Mouse (Mus musculus) lung, postnatal 4 days (tissue): ENCODE results near the gene Dstn.

ENCODE experiments used
- DNase-seq, 2 experiments: peaks; one replicate each; pipeline ENCODE4 v3.0.0; 2021

Gene Dstn

GRCm38 (mm10) chr2:143962192-143962591 lies 47.1 kb downstream of the Dstn start:
- no peak for DNase-seq

DNA sequence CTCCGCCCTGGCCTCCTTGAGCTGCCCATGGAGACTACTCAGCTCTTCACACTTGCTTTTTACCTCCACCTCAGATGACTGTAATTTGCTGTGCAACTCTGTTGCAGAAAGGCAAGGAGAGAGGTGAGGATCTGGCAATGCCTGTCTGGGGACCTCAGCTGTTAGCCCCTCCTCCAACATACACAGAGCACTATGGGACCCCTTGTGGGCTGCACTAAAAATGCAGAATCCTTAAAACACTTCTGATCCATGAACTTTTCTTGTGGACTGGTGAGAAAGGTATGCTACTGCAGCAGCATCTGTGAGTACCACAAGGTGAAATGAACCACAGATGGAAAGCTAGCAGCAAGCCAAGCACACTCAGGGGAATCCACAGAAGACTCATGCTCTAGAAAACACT lies 48.2 kb downstream of the Dstn start:
- DNase-seq, result no peak

- DNase-seq, result no peak
Measured at GRCm38 (mm10) chr2:143969260-143969659, 54.1 kb downstream of the Dstn start.

DNA sequence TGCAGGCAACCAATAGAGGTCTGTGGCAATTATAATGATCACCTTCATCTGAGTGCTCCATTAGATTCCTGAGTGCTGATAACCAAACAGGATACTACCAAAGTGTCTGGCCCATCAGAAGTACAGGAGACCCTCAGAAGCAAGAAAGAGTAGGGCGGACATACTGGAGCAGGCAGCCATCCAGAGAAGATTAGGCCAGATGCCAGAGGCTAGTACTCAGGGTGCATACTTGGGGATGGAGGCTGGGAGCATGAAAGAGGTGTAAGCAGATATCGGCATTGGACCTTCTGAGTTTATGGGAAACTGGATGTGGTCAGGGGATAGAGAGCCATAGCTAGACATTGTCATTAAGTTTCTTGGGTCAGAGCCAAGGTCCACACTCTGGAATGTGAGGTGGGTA lies 55.7 kb downstream of the Dstn start:
- DNase-seq, result no peak

DNA sequence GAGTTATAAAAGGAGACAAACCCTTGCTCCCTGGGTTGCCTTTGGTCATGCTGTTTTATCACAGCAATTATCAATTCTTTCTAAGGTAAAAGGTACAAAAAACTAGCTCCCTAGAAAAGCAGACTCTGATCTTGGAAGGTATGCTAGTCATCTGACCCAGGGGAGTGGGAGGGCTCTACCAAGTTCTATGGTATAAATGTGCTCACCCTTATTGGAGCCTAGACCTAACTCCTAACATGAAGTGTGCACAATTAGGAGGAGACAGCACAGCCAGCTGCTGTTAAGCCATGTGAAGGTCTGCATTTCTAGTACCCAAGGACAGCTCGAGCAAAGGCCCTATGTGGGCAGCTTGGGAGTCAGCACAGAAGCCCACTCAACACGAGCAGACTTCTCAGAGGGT lies 56.8 kb downstream of the Dstn start:
- DNase-seq, result no peak

GRCm38 (mm10) chr2:143973161-143973560 lies 58.0 kb downstream of the Dstn start:
- DNase-seq, result no peak

- no peak for DNase-seq
Measured at GRCm38 (mm10) chr2:143975146-143975649, 60.1 kb downstream of the Dstn start.

- DNase-seq, result peak in 1 of 2 experiments; percentile 38
Measured at GRCm38 (mm10) chr2:143978444-143979147, 63.5 kb downstream of the Dstn start.

DNA sequence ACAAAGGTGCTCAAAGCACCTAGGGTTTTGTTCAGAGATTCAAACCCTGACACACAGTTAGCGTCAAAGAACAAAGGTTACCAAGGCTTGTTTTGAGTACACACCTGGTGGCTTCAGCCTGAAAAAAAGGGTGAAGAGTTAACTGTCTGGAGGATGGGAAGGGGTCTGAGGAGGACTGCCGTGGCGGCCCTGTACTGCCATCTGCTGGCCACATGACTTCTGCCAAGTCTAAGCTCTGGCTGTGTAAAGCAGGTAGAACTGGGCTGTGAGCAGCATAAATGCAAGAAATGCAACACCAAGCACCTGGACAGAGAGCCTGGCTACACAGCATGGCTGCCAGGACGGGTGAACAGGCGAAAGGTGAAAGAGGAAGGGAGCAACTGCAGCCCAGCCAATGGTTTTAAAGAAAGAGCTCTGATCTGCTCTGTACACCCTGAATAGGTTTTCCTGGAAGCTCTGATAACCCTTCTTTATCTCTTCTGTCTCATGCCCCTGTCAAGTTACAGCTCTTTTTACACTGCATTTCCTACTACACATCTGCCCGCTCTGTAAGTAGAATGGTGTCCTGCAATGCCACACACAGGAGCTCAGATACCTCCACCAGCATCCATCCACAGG lies 65.8 kb downstream of the Dstn start:
- DNase-seq, result peak; percentile 53 to 72

DNA sequence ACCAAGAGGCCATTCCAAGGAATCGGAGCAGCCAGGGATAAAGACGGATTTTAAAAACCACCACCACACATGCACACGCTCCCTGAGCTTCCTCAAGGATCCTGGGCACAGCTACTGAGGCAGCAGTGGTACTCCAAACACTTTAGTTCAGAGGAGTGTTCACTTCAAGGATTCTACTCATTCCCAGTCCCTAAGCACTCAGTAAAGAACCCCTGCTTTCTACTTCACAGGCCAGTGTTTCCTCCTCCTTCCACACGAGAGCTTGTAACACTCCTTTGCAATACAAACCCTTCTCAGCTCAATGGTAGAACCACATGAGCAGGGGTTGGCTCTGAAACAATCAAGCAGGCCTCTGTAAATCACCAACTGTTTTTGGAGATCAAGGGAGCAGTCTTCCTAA lies 67.0 kb downstream of the Dstn start:
- no peak for DNase-seq

DNA sequence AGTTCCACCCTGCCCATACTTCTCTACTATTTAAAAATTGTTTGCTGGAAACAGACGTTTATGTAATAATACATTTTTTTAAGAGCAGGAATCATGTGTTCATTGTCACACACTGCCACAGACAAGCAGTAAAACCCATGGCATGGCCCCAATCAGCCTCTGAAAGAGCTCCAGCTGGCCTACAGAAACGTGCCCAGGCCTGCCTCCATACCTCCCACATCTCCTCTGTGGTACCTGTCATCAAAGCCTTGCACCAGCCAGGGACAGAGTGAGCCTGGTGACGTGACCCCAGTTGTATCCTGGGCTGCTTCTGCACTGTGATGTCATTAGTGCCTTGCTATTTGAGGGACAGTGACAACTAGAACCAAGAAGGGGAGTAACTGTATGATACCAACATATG lies 67.8 kb downstream of the Dstn start:
- DNase-seq, result no peak

DNA sequence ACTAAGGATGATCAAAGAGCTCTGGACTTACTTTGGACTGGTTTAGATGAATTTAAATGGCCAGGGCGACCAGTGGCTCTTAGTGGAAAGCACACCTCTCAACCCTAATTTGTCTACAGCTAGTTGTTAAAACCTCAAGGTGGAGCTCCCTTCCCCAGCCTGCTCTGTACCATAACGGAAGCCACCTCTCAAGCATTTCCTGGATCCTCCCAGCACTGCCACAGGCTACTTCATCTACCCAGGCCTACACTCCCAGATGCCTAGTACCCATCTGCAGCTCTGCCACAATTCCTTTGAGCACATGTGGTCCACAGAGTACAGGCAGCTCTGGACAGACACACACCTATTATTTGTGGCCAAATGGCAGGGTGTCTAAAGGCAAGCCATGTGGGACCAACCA lies 68.4 kb downstream of the Dstn start:
- DNase-seq, result no peak

DNA sequence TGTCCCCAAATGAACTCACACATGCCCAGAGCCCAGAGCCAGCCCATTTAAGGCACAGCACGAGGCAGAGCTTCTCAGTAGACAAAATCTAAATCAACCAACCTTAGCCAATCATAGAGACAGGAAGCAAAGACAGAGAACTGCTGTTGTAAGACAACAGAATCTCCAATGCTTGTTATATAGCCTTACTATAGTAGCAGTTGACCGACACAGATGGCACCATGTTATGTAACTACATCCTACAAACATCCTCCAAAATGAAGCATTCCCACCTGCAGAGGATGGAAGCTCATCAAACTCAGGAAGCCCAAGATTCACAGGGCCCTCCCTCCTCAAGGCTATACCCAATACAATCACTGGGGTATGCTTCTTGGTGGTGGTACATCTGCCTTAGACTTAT lies 72.4 kb downstream of the Dstn start:
- DNase-seq, result no peak

GRCm38 (mm10) chr2:143988016-143988415 lies 72.9 kb downstream of the Dstn start:
- no peak for DNase-seq

DNA sequence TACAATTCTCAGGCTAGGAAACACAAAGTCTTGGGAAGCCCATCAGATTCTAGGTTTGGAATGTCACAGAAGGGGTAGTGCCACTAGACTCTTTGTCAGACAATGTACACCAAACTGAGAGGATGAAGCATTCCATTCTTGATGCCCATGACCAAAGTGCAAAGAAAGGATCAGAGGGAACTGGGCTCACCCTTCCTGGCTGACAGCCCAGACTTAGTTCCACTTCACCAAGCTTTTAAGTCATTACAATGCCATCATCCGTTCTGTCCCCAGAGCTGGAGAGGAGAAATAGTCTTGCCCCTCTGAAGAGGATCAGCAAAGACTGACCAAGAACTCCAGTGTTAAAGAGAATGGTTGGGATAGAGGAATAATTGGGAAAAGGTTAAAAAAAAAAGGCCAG lies 75.9 kb downstream of the Dstn start:
- DNase-seq, result peak; percentile 57 to 67

GRCm38 (mm10) chr2:143991964-143992672 lies 77.0 kb downstream of the Dstn start:
- no peak for DNase-seq
